Mouse (Mus musculus) G1E (cell line): ENCODE data around the gene A3galt2.

ENCODE experiments used
- CTCF ChIP-seq: IDR thresholded peaks from 2 replicates; pipeline ENCODE4 v1.5.1; 2012; ENCODE audit warnings: low read depth, low read length, inconsistent platforms, mixed read lengths
- POLR2AphosphoS5 ChIP-seq: IDR thresholded peaks from 2 replicates; pipeline ENCODE4 v1.6.1; 2012; ENCODE audit warnings: low read depth, low read length, inconsistent platforms; ENCODE audit not compliant: insufficient replicate concordance

GRCm38 (mm10) chr4:128709061-128709780 lies 45.9 kb upstream of the A3galt2 start:
- no peak for TF ChIP-seq CTCF
- no peak for TF ChIP-seq POLR2AphosphoS5
